Mouse (Mus musculus): ENCODE data around the gene Misp. TPM values are rescaled to one million over a fixed set of nuclear protein-coding genes. Genes with fewer than 3 reads are reported as not detected.

Gene Misp
- polyA plus RNA-seq, 1 experiment, result 0.41 TPM

DNA sequence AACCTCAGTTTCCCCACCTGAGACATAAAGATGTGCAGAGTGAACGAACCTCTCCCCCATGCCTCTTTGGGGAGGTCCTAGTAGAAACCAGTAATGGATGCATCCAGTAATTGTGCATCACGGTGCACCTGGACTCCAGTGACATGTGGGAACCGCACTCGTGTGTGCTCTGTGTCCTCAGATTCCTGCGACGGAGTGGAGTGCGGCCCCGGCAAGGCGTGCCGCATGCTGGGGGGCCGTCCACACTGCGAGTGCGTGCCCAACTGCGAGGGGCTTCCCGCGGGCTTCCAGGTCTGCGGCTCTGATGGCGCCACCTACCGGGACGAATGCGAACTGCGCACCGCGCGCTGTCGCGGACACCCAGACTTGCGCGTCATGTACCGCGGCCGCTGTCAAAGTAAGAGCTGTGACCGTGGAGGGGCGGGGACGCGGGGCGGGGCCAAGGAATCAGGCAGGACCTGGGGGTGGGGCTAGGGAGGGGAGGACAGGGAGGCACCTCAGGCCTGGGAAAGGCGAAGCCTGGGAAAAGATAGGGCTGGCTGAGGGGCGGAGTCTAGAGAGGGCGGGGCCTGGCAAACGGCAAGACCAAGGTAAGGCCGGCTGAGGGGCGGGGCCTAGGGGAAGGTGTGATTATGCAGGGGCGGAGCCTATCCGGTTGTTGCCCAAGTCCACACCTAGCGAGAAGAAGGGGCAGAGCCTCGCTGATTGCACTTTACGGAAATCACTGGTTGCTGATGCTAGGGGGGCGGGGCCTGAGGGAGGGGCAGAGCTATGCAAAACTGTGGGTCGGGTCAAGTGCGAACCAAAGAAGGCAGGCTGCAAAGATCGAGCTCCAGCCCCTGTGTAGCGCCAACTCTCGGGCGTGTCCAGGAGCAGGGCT is 40.8 kb upstream of the Misp start:
- peaks cover 10% of the 10 kb centered on the region for H3K4me1 ChIP-seq (ENCODE audit: control insufficient read depth, insufficient read depth, low read length)
- H3K27ac ChIP-seq (ENCODE audit: insufficient read depth, low read length), result no peak overlapping the region
- no peak for TF ChIP-seq POLR2A (IDR thresholded peaks at IDR 0.05; ENCODE audit: borderline replicate concordance, insufficient read depth, low read length)
- TF ChIP-seq CTCF (IDR thresholded peaks at IDR 0.05; ENCODE audit: borderline replicate concordance, insufficient read depth, low read depth, low read length), result peak; percentile 79
- peak overlapping the region; percentile 72 for H3K4me3 ChIP-seq (replicated peaks; ENCODE audit: insufficient read depth, low read depth, low read length)
- H3K27me3 ChIP-seq (ENCODE audit: control insufficient read depth, insufficient read depth, low read length), result no peaks in the 10 kb centered on the region
- 2% methylated on average over 55 of the region's 55 CpGs for WGBS
- peak; percentile 97 for DNase-seq

DNA sequence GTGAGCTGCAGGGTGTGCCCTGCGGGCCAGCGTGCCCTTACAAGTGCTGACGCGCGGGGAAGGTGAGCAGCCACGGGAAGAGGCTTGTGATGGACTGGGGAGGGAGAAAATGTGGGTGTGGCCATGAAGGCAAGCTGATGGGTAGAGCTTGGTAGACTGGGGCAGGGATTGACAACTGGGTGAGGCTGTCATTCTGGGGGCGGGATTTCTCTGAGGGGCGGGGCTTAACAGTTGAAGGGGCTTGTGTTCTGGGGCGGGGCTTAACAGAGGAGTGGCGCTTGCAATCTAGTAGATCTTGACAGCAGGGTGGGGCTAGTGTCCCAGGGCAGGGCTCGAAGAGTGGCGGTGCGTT is 40.1 kb upstream of the Misp start:
- Histone ChIP-seq H3K27me3 (ENCODE audit: control insufficient read depth, insufficient read depth, low read length) (no peaks in the 10 kb centered on the region), H3K27ac (ENCODE audit: insufficient read depth, low read length) (no peak overlapping the region), H3K4me1 (ENCODE audit: control insufficient read depth, insufficient read depth, low read length) (peaks cover 10% of the 10 kb centered on the region), H3K4me3 (replicated peaks; ENCODE audit: insufficient read depth, low read depth, low read length) (peak overlapping the region; percentile 72)
- whole genome bisulfite sequencing, result under 1% methylated on average over 13 of the region's 13 CpGs
- no peak for DNase-seq
- TF ChIP-seq POLR2A (IDR thresholded peaks at IDR 0.05; ENCODE audit: borderline replicate concordance, insufficient read depth, low read length), result no peak
- no peak for TF ChIP-seq CTCF (IDR thresholded peaks at IDR 0.05; ENCODE audit: borderline replicate concordance, insufficient read depth, low read depth, low read length)

DNA sequence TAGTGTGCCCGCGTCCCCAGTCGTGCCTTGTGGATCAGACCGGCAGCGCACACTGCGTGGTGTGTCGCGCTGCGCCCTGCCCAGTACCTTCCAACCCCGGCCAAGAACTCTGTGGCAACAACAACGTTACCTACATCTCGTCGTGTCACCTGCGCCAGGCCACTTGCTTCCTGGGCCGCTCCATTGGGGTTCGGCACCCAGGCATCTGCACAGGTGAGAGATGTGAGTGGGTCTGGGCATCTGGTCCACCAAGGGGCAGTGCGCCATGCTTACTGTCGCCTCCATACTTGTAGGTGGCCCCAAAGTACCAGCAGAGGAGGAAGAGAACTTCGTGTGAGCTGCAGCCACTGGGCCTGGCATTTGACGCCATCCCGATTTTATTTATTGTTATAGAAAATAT is 39.6 kb upstream of the Misp start:
- Histone ChIP-seq H3K27ac (ENCODE audit: insufficient read depth, low read length) (no peak overlapping the region), H3K4me3 (replicated peaks; ENCODE audit: insufficient read depth, low read depth, low read length) (peak overlapping the region; percentile 72), H3K4me1 (ENCODE audit: control insufficient read depth, insufficient read depth, low read length) (peaks cover 10% of the 10 kb centered on the region), H3K27me3 (ENCODE audit: control insufficient read depth, insufficient read depth, low read length) (no peaks in the 10 kb centered on the region)
- no peak for TF ChIP-seq POLR2A (IDR thresholded peaks at IDR 0.05; ENCODE audit: borderline replicate concordance, insufficient read depth, low read length)
- no peak for TF ChIP-seq CTCF (IDR thresholded peaks at IDR 0.05; ENCODE audit: borderline replicate concordance, insufficient read depth, low read depth, low read length)
- WGBS, result 34% methylated on average over 21 of the region's 21 CpGs
- DNase-seq, result no peak

DNA sequence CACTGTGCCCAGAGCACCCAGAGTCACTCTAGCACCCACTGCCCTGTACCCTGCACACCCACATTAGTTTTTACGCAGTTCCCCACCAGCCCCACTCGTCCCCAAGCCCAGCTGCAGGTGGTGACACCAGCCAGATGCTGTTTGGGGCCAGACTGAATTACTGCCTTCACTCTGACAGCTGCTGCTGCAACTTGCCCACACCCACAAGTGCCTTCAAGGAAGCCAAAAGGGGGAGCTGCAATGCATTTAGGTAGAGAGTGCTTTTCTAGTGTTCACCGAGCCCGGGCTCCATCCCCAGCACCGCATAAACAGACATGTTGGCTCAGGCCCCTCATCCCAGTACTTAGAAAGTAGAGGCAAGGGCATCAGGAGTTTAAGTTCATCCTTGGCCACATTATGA is 38.8 kb upstream of the Misp start:
- no peak overlapping the region for H3K27ac ChIP-seq (ENCODE audit: insufficient read depth, low read length)
- WGBS, result 76% methylated on average over 5 of the region's 5 CpGs
- no peak for TF ChIP-seq POLR2A (IDR thresholded peaks at IDR 0.05; ENCODE audit: borderline replicate concordance, insufficient read depth, low read length)
- H3K4me3 ChIP-seq (replicated peaks; ENCODE audit: insufficient read depth, low read depth, low read length), result no peak overlapping the region
- no peaks in the 10 kb centered on the region for H3K27me3 ChIP-seq (ENCODE audit: control insufficient read depth, insufficient read depth, low read length)
- H3K4me1 ChIP-seq (ENCODE audit: control insufficient read depth, insufficient read depth, low read length), result peaks cover 10% of the 10 kb centered on the region
- no peak for DNase-seq

DNA sequence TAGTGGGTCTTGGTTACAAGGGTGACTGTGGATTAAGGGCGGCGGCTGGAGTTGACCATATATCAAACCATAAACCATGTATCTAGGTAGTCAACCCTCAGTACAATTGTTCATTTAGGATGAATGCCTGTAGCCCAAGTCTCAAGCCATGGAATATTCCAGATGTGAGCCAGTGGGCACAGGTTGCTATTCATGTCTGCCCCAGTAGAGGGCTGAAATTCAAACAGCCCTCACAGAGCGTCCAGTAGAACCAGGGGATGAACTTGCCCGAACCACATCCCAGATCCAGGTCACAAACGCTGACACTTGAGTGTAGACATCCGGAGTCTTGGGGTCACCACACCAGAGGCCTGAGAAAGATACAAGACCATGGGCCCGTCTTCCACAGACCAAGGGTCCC is 37.7 kb upstream of the Misp start:
- DNase-seq, result no peak
- no peaks in the 10 kb centered on the region for H3K27me3 ChIP-seq (ENCODE audit: control insufficient read depth, insufficient read depth, low read length)
- TF ChIP-seq POLR2A (IDR thresholded peaks at IDR 0.05; ENCODE audit: borderline replicate concordance, insufficient read depth, low read length) (no peak), CTCF (IDR thresholded peaks at IDR 0.05; ENCODE audit: borderline replicate concordance, insufficient read depth, low read depth, low read length) (no peak)
- WGBS, result 78% methylated on average over 7 of the region's 7 CpGs
- H3K4me1 ChIP-seq (ENCODE audit: control insufficient read depth, insufficient read depth, low read length), result peaks cover 10% of the 10 kb centered on the region
- H3K4me3 ChIP-seq (replicated peaks; ENCODE audit: insufficient read depth, low read depth, low read length), result no peak overlapping the region
- no peak overlapping the region for H3K27ac ChIP-seq (ENCODE audit: insufficient read depth, low read length)

DNA sequence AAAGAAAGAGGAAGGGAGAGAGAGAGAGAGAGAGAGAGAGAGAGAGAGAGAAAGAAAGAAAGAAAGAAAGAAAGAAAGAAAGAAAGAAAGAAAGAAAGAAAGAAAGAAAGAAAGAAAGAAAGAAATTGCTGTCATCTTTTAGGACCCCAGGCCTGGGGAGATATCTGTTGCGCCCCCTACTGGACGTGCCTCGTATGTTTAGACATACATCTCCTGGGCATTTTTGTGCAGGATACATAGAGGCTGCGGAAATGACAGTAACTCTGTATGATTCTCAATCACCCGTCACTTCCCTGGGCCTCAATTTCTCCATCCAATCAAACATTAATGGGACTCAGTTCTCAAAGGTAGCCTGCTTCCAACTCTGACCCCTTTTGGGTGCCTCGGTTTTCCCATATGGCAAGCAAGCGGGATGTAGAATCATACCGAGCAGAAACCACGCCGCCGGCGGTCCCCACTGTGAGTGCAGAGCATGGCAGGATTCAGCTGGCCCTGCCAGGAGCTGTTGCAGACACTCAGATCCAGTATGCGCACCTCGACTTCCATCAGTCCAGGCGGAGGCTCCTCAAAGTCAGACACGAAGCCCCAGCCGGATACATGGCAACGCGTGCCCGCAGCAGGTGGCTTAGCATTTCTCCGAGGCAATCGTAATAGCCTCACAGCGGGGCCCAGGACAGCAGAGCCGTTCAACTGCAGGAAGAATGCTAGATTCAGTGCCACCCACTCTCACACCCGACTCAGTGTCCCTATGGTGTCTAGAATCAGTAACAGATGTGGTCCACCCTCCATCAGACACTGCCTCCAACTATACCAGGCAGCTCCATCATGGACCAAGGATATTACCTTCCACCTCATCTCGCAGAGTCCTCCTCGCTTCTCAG is 36.6 kb upstream of the Misp start:
- DNase-seq, result no peak
- TF ChIP-seq CTCF (IDR thresholded peaks at IDR 0.05; ENCODE audit: borderline replicate concordance, insufficient read depth, low read depth, low read length) (peak; percentile 51; the same call in 1 of the 2 replicates), POLR2A (IDR thresholded peaks at IDR 0.05; ENCODE audit: borderline replicate concordance, insufficient read depth, low read length) (no peak)
- H3K27ac ChIP-seq (ENCODE audit: insufficient read depth, low read length), result no peak overlapping the region
- H3K27me3 ChIP-seq (ENCODE audit: control insufficient read depth, insufficient read depth, low read length), result no peaks in the 10 kb centered on the region
- H3K4me1 ChIP-seq (ENCODE audit: control insufficient read depth, insufficient read depth, low read length), result peaks cover 10% of the 10 kb centered on the region
- 25% methylated on average over 27 of the region's 27 CpGs for WGBS
- no peak overlapping the region for H3K4me3 ChIP-seq (replicated peaks; ENCODE audit: insufficient read depth, low read depth, low read length)

DNA sequence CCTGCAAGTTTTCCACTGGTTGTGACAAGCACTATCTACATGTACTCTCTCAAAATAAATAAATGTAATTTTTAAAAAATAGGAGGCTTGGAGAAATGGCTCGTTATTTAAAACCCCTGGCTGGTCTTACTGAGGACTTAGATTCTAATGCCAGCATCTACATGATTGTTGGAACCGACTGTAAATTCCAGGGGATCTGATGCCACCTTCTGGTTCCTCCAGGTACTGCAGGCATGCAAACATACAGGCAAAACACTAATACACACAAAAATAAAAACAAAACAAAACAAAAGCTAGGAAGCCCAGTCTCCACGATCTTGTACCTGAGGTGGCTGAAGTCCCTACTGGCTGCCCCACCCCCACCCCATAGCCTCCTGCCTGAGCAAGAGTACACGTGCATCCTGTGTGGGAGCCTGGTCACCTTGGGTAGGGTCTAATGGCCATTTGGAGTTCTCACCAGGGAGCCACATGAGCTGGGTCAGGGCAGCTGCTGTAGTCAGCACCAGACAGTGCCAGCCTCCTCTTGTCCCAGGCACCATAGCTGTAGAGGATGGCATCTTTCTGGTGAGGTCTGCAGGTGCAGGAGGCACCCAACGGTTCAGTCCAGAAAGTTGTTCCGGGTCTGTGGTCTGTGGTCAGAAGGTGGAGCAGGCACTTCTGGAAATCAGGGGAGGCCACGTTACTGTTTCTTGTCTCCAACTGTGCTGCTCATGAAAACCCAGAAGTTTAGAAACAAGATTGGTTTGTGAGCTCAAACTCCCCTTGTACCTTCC is 32.2 kb upstream of the Misp start:
- TF ChIP-seq CTCF (IDR thresholded peaks at IDR 0.05; ENCODE audit: borderline replicate concordance, insufficient read depth, low read depth, low read length), result peak; percentile 78
- TF ChIP-seq POLR2A (IDR thresholded peaks at IDR 0.05; ENCODE audit: borderline replicate concordance, insufficient read depth, low read length), result no peak
- H3K27me3 ChIP-seq (ENCODE audit: control insufficient read depth, insufficient read depth, low read length), result no peaks in the 10 kb centered on the region
- H3K27ac ChIP-seq (ENCODE audit: insufficient read depth, low read length), result no peak overlapping the region
- 29% methylated on average over 7 of the region's 7 CpGs for WGBS
- no peak overlapping the region for H3K4me3 ChIP-seq (replicated peaks; ENCODE audit: insufficient read depth, low read depth, low read length)
- H3K4me1 ChIP-seq (ENCODE audit: control insufficient read depth, insufficient read depth, low read length), result peaks cover 10% of the 10 kb centered on the region
- peak; percentile 70 to 84 for DNase-seq

Data from cerebellum, adult 2 months (tissue).